Mouse (Mus musculus) ES-Bruce4 (cell line): ENCODE results near the gene Cntd1.

Experiments used
- CTCF ChIP-seq: IDR thresholded peaks from one replicate; pipeline ENCODE4 v1.8.1; 2011; ENCODE audit warnings: low read depth, low read length
- EP300 ChIP-seq: IDR thresholded peaks from 2 replicates; pipeline ENCODE4 v1.6.1; 2011; ENCODE audit warnings: low read depth, low read length; ENCODE audit not compliant: insufficient read depth
- POLR2A ChIP-seq: IDR thresholded peaks from one replicate; pipeline ENCODE4 v1.8.1; 2011; ENCODE audit warnings: low read length; ENCODE audit not compliant: insufficient read depth

DNA sequence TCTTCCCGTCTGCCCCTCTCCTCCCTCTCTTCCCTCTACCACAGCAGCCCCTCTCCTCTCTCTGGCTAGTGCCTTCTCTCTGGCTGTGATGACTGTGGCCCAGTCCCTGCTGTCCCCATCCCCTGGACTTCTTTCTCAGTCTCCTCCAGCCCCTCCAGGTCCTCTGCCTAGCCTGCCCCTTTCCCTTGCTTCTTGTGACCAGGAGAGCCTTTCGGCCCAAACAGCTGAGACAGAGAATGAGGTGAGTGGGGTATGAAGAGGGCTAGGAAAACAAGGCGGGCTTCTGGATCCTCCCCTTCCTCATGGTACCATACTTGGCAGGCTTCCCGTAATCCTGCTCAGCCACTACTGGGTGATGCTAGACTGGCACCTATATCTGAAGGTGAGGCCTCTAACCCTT lies 3.5 kb upstream of the Cntd1 start:
- TF ChIP-seq CTCF (no peak), EP300 (no peak), POLR2A (no peak)
